Mouse (Mus musculus): ENCODE results near the gene Ptgis. TPM values are rescaled to one million over a fixed set of nuclear protein-coding genes. Genes with fewer than 3 reads are reported as not detected.

Ptgis gene
- polyA plus RNA-seq, 1 experiment from 2014 or later = 0.13 TPM

- no peak for DNase-seq (ENCODE audit: low read depth, low spot score)
- in situ Hi-C loops (cut with MboI; ENCODE audit: low pct_unique_long_range_greater_than_20kb) = no loop called here
- ChIA-PET POLR2A (no interaction called here), CTCF (no interaction called here)
- no peak for ATAC-seq
- no peaks in the 10 kb centered on the region for H3K27me3 ChIP-seq
- no peak for TF ChIP-seq CTCF (IDR thresholded peaks at IDR 0.05)
Observed at GRCm38 (mm10) chr2:167250003-167250735, 9.8 kb upstream of the Ptgis start.

- in situ Hi-C loops (cut with MboI; ENCODE audit: low pct_unique_long_range_greater_than_20kb) = no loop called here
- ChIA-PET POLR2A (no interaction called here), CTCF (no interaction called here)
- DNase-seq (ENCODE audit: low read depth, low spot score) = no peak
- no peaks in the 10 kb centered on the region for H3K27me3 ChIP-seq
- TF ChIP-seq CTCF (IDR thresholded peaks at IDR 0.05) = no peak
- no peak for ATAC-seq
Observed at GRCm38 (mm10) chr2:167249591-167249990, 9.2 kb upstream of the Ptgis start.

GRCm38 (mm10) chr2:167247823-167248222, 7.4 kb upstream of the Ptgis start:
- in situ Hi-C loops (cut with MboI; ENCODE audit: low pct_unique_long_range_greater_than_20kb) = no loop called here
- DNase-seq (ENCODE audit: low read depth, low spot score) = no peak
- H3K27me3 ChIP-seq = no peaks in the 10 kb centered on the region

GRCm38 (mm10) chr2:167246704-167247103, 6.3 kb upstream of the Ptgis start:
- ATAC-seq (no peak), DNase-seq (ENCODE audit: low read depth, low spot score) (no peak)
- ChIA-PET CTCF (interaction anchor here (0.6 to 1.2 kb wide), 2 partner anchors 11 to 20 kb away, joined by 3 read pairs; no protein-coding TSS in a partner anchor), POLR2A (interaction anchor here (0.8 kb wide), 1 partner anchor 18 kb away, joined by 5 read pairs; no protein-coding TSS in a partner anchor)
- in situ Hi-C loops (cut with MboI; ENCODE audit: low pct_unique_long_range_greater_than_20kb) = no loop called here
- TF ChIP-seq CTCF (IDR thresholded peaks at IDR 0.05) = no peak
- no peaks in the 10 kb centered on the region for H3K27me3 ChIP-seq

More at GRCm38 (mm10) chr2:167247823-167248222, 7.4 kb upstream of the Ptgis start:
- ATAC-seq = no peak
- POLR2A ChIA-PET = interaction anchor here (0.8 kb wide), 1 partner anchor 17 kb away, joined by 5 read pairs; no protein-coding TSS in a partner anchor
- CTCF ChIA-PET = interaction anchor here (0.8 to 1.2 kb wide), 3 partner anchors 10 to 32 kb away, joined by 3 read pairs; no protein-coding TSS in a partner anchor
- TF ChIP-seq CTCF (IDR thresholded peaks at IDR 0.05) = no peak

GRCm38 (mm10) chr2:167244892-167245291, 4.5 kb upstream of the Ptgis start:
- H3K27me3 ChIP-seq = no peaks in the 10 kb centered on the region
- ChIA-PET CTCF (interaction anchor here (1.2 to 1.3 kb wide), 2 partner anchors 48 to 173 kb away, joined by 3 read pairs; no protein-coding TSS in a partner anchor), POLR2A (no interaction called here)
- ATAC-seq (no peak), DNase-seq (ENCODE audit: low read depth, low spot score) (no peak)
- no peak for TF ChIP-seq CTCF (IDR thresholded peaks at IDR 0.05)
- in situ Hi-C loops (cut with MboI; ENCODE audit: low pct_unique_long_range_greater_than_20kb) = no loop called here

GRCm38 (mm10) chr2:167243831-167244563, 3.6 kb upstream of the Ptgis start:
- no peak for ATAC-seq
- CTCF ChIA-PET = interaction anchor here (0.8 to 1.3 kb wide), 3 partner anchors 22 to 172 kb away, joined by 3 read pairs; no protein-coding TSS in a partner anchor

GRCm38 (mm10) chr2:167239262-167239661, 1.1 kb downstream of the Ptgis start:
- no peak for ATAC-seq
- no peaks in the 10 kb centered on the region for H3K27me3 ChIP-seq
- ChIA-PET POLR2A (no interaction called here), CTCF (no interaction called here)
- no peak for TF ChIP-seq CTCF (IDR thresholded peaks at IDR 0.05)
- DNase-seq (ENCODE audit: low read depth, low spot score) = no peak
- in situ Hi-C loops (cut with MboI; ENCODE audit: low pct_unique_long_range_greater_than_20kb) = no loop called here

More at GRCm38 (mm10) chr2:167243831-167244563, 3.6 kb upstream of the Ptgis start:
- DNase-seq (ENCODE audit: low read depth, low spot score) = no peak
- no peak for TF ChIP-seq CTCF (IDR thresholded peaks at IDR 0.05)
- POLR2A ChIA-PET = no interaction called here
- in situ Hi-C loops (cut with MboI; ENCODE audit: low pct_unique_long_range_greater_than_20kb) = no loop called here
- no peaks in the 10 kb centered on the region for H3K27me3 ChIP-seq

- no peak for TF ChIP-seq CTCF (IDR thresholded peaks at IDR 0.05)
- POLR2A ChIA-PET = no interaction called here
- no peak for DNase-seq (ENCODE audit: low read depth, low spot score)
- in situ Hi-C loops (cut with MboI; ENCODE audit: low pct_unique_long_range_greater_than_20kb) = no loop called here
- ATAC-seq = no peak
- CTCF ChIA-PET = interaction anchor here (0.7 kb wide), 1 partner anchor 15 kb away, joined by 3 read pairs; no protein-coding TSS in a partner anchor
- H3K27me3 ChIP-seq = no peaks in the 10 kb centered on the region
Observed at GRCm38 (mm10) chr2:167237224-167237623, 3.2 kb downstream of the Ptgis start.

GRCm38 (mm10) chr2:167236174-167236573, 4.2 kb downstream of the Ptgis start:
- no peak for ATAC-seq
- POLR2A ChIA-PET = no interaction called here
- DNase-seq (ENCODE audit: low read depth, low spot score) = no peak
- TF ChIP-seq CTCF (IDR thresholded peaks at IDR 0.05) = no peak
- H3K27me3 ChIP-seq = no peaks in the 10 kb centered on the region
- CTCF ChIA-PET = interaction anchor here (1.5 kb wide), 1 partner anchor 11 kb away, joined by 3 read pairs; no protein-coding TSS in a partner anchor
- in situ Hi-C loops (cut with MboI; ENCODE audit: low pct_unique_long_range_greater_than_20kb) = no loop called here

GRCm38 (mm10) chr2:167235338-167236018, 4.9 kb downstream of the Ptgis start:
- ATAC-seq (no peak), DNase-seq (ENCODE audit: low read depth, low spot score) (no peak)
- ChIA-PET CTCF (interaction anchor here (1.5 kb wide), 1 partner anchor 12 kb away, joined by 3 read pairs; no protein-coding TSS in a partner anchor), POLR2A (no interaction called here)
- no peak for TF ChIP-seq CTCF (IDR thresholded peaks at IDR 0.05)
- in situ Hi-C loops (cut with MboI; ENCODE audit: low pct_unique_long_range_greater_than_20kb) = no loop called here
- no peaks in the 10 kb centered on the region for H3K27me3 ChIP-seq
